Mouse (Mus musculus) limb, embryonic 12.5 days (tissue): ENCODE results near the gene Zan. TPM values are rescaled to one million over a fixed set of nuclear protein-coding genes. Genes with fewer than 3 reads are reported as not detected.

Source experiments
- ATAC-seq: fragments of 200-750 bp; cut with Nextera tagmentation; 2 replicates; pipeline ENCODE4 v1.8.0; 2017; ENCODE audit warnings: low read depth, moderate TSS enrichment; ENCODE audit not compliant: insufficient number of reproducible peaks, insufficient read depth, low FRiP score, low TSS enrichment
- H3K27ac ChIP-seq: fragments of 300-500 bp; sonication (generic); 2 replicates; pipeline ENCODE4 v1.5.1; 2016; ENCODE audit warnings: mild to moderate bottlenecking, moderate library complexity
- H3K27me3 ChIP-seq: fragments of 300-500 bp; sonication (generic); 2 replicates; pipeline ENCODE4 v1.6.1; 2016; ENCODE audit warnings: mild to moderate bottlenecking, moderate library complexity
- H3K36me3 ChIP-seq: fragments of 300-500 bp; sonication (generic); 2 replicates; pipeline ENCODE4 v1.6.1; 2016; ENCODE audit warnings: mild to moderate bottlenecking, moderate library complexity
- H3K4me1 ChIP-seq: fragments of 300-500 bp; sonication (generic); replicated peaks from 2 replicates; pipeline ENCODE4 v1.6.1; 2016
- H3K4me2 ChIP-seq: fragments of 300-500 bp; sonication (generic); 2 replicates; pipeline ENCODE4 v1.6.1; 2016; ENCODE audit warnings: mild to moderate bottlenecking, moderate library complexity
- H3K4me3 ChIP-seq: fragments of 300-500 bp; sonication (generic); replicated peaks from 2 replicates; pipeline ENCODE4 v1.5.1; 2016; ENCODE audit warnings: mild to moderate bottlenecking
- H3K9ac ChIP-seq: fragments of 300-500 bp; sonication (generic); replicated peaks from 2 replicates; pipeline ENCODE4 v1.6.1; 2016; ENCODE audit warnings: mild to moderate bottlenecking, moderate library complexity
- H3K9me3 ChIP-seq: fragments of 300-500 bp; sonication (generic); 2 replicates; pipeline ENCODE4 v1.6.1; 2016; ENCODE audit warnings: mild to moderate bottlenecking, moderate library complexity
- WGBS: fragments of 180-500 bp; shearing (Covaris S2); methylation state at CpG from one replicate; pipeline ENCODE4 v1.1.7; 2016; 5-methylcytosine and 5-hydroxymethylcytosine counted together
- polyA plus RNA-seq: library from polyadenylated mRNA; unstranded; fragments of >200 nt; fragmentation: Nextera tagmentation; extraction: Ambion mirVana; gene quantifications from 2 replicates; pipeline ENCODE4 v1.2.1, GENCODE M21; 2016

Zan gene
- polyA plus RNA-seq, 1 experiment from 2014 or later, result 0.08 TPM

DNA sequence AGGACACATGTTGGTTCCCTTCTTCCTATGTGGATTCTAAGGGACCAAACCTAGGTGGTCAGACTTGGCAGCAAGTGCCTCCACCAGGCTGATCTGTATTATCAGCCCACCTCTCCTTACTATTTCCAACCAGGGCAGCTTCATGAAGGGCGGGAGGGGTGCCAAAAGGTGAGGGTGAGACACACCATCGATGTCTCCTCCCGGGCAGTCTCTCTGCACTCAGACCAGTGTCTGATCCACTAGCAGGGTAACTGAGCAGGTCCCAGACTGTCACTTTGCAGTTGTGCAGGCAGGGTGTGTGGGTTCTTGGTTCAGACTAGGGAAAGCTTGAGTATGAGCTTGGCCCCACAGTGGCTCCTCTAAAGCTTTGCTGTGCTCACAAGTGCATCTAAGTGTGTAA lies 37.9 kb upstream of the Zan start:
- H3K4me1 ChIP-seq, result peaks cover 34% of the 10 kb centered on the region
- H3K4me3 ChIP-seq, result no peak overlapping the region
- no peak overlapping the region for H3K9ac ChIP-seq
- WGBS, result 90% methylated on average over 3 of the region's 3 CpGs
- peaks cover 49% of the 10 kb centered on the region for H3K36me3 ChIP-seq
- H3K9me3 ChIP-seq, result no peaks in the 10 kb centered on the region
- no peaks in the 10 kb centered on the region for H3K27me3 ChIP-seq
- no peak overlapping the region for H3K4me2 ChIP-seq
- no peak overlapping the region for H3K27ac ChIP-seq
- no peak for ATAC-seq

GRCm38 (mm10) chr5:137513951-137514721 lies 37.3 kb upstream of the Zan start:
- Histone ChIP-seq H3K4me1 (peaks cover 34% of the 10 kb centered on the region), H3K36me3 (peaks cover 42% of the 10 kb centered on the region), H3K27me3 (no peaks in the 10 kb centered on the region), H3K4me2 (no peak overlapping the region), H3K27ac (no peak overlapping the region), H3K4me3 (no peak overlapping the region), H3K9ac (0 out of 2 replicates have a peak overlapping the region, but pooled peaks have one; percentile 31), H3K9me3 (no peaks in the 10 kb centered on the region)
- WGBS, result 90% methylated on average over 12 of the region's 12 CpGs
- no peak for ATAC-seq

DNA sequence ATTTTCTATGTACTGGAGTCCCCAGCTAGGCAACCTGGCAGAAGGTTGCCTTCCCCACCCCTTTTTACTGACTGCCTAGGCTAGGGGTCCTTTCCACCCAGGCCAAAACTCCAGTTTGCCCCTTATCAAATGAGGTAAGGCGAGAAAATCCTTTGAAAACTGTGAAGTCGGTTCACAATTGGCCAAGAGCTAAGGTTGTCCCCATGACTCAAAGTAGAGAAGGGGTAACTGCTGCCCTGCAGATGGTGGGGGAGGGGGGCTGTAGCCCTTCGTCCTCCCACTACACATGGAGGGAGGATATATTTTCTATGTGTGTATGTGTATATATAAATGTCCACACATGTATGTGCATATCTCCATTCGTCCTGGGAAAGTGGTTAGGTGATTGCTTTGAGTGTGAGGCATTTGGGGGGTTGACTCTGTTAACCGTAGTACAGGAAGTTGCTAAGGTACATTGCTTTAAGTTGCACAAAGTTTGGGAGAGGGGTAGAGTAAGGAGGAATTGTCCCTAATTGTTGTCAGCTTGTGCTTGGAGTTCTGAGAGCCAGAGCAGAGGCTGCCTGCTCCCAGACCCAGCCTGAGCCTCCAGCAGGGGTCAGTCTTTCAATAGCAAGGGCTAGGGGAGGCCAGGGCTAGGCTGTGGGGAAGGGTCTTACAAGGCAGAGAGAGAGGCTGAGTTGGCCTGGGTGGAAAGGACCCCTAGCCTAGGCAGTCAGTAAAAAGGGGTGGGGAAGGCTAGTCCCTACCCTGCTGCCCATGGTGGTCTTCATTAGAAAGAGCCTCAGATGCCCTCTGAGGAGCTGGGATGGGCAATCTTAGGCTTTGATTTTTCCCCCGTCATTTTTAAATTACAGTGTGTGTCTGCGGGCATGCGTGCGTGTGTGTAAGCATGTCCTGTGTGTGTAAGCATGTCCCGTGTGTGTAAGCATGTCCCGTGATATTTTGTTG lies 36.3 kb upstream of the Zan start:
- 74% methylated on average over 11 of the region's 11 CpGs for WGBS
- peaks cover 32% of the 10 kb centered on the region for H3K36me3 ChIP-seq
- H3K27me3 ChIP-seq, result no peaks in the 10 kb centered on the region
- H3K4me1 ChIP-seq, result peaks cover 34% of the 10 kb centered on the region
- no peaks in the 10 kb centered on the region for H3K9me3 ChIP-seq
- no peak overlapping the region for H3K27ac ChIP-seq
- peak overlapping the region; percentile 20 for H3K4me2 ChIP-seq
- peak overlapping the region; percentile 11; the same call in 1 of the 2 replicates for H3K4me3 ChIP-seq
- no peak for ATAC-seq
- peak overlapping the region; percentile 31; the same call in 1 of the 2 replicates for H3K9ac ChIP-seq

- 65% methylated on average over 3 of the region's 3 CpGs for WGBS
- 0 out of 2 replicates have a peak overlapping the region, but pooled peaks have one; percentile 12 for H3K27ac ChIP-seq
- no peak for ATAC-seq
Measured at GRCm38 (mm10) chr5:137511706-137512105, 34.8 kb upstream of the Zan start.

DNA sequence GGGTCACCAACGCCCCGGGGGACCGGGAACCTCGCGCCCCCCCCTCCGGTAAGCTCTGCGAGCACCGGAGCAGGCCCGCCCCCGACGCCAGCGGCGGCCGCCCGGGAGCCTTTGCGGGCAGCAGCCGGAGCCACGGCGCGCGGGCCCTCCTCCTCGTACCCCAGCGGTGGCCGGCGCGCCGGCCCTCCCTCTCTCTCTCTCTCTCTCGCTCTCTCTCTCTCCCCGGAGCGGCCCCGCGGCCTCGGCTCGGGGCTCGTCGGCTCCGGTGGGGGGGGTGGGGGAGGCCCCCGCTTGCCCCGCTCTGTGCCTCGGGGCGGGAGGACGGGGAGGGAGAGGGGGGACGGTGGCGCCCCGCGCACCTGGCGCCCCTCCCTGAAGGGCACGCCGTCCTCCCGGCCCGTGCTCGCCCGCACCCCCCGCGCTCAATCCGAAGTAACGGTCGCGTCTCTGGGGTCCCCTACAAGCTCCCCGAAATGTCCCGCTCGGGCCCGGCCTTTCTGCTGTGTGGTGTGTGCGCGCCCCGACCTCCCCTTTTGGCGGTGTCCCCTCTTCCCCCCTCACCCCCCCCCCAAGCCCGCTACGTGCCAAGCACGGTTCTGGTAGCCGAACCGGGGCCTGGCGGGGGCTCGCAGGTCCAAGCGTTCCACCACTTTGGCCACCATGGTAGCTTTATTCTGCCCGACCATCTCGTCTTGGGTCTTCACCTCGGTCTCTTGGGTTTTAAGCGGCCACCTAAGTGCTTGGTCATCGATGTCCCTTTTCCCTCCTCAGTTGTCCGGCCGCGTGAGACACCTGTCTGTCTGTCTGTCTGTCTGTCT lies 33.9 kb upstream of the Zan start:
- peak overlapping the region; percentile 89 for H3K27ac ChIP-seq
- H3K36me3 ChIP-seq, result peaks cover 19% of the 10 kb centered on the region
- no peaks in the 10 kb centered on the region for H3K27me3 ChIP-seq
- peak overlapping the region; percentile 99 for H3K4me3 ChIP-seq
- H3K4me2 ChIP-seq, result peak overlapping the region; percentile 93
- no peak for ATAC-seq
- no peaks in the 10 kb centered on the region for H3K9me3 ChIP-seq
- WGBS, result 1% methylated on average over 48 of the region's 83 CpGs
- peak overlapping the region; percentile 99 for H3K9ac ChIP-seq
- H3K4me1 ChIP-seq, result peaks cover 34% of the 10 kb centered on the region

More at GRCm38 (mm10) chr5:137511706-137512105, 34.8 kb upstream of the Zan start:
- no peaks in the 10 kb centered on the region for H3K27me3 ChIP-seq
- H3K9ac ChIP-seq, result peak overlapping the region; percentile 99; the same call in 1 of the 2 replicates
- H3K4me3 ChIP-seq, result peak overlapping the region; percentile 99
- peaks cover 19% of the 10 kb centered on the region for H3K36me3 ChIP-seq
- peak overlapping the region; percentile 93 for H3K4me2 ChIP-seq
- H3K4me1 ChIP-seq, result peaks cover 34% of the 10 kb centered on the region
- H3K9me3 ChIP-seq, result no peaks in the 10 kb centered on the region

DNA sequence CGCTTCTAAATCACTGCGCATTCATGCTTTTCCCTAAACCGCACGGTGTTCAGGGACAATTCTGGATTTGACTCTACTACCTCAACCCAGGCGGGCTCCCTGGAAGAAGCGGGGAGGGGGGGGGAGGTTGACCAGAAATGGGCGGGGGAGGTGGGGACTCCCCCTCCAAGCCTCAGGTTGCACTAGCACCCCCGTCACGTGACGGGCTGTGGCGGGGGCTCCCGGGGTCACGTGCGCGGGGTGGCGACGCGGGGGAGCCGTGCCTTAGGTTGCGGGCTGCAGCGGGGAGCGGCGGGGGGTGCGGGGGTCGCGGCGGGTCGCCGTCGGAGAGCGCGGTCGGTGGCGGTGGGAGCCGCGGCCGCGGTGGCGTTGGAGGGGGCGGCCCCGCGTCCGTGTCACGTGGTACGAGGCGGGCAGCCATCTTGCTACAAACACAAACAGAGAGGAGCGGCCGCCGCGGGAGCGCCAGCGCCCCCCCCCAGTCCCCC lies 33.2 kb upstream of the Zan start:
- 3% methylated on average over 15 of the region's 52 CpGs for WGBS
- Histone ChIP-seq H3K27ac (peak overlapping the region; percentile 89), H3K4me3 (peak overlapping the region; percentile 99), H3K27me3 (no peaks in the 10 kb centered on the region), H3K4me1 (peaks cover 34% of the 10 kb centered on the region), H3K9ac (peak overlapping the region; percentile 99), H3K4me2 (peak overlapping the region; percentile 93), H3K9me3 (no peaks in the 10 kb centered on the region), H3K36me3 (peaks cover 15% of the 10 kb centered on the region)
- 0 out of 2 replicates have a peak, but pooled peaks have one; percentile 7 for ATAC-seq

DNA sequence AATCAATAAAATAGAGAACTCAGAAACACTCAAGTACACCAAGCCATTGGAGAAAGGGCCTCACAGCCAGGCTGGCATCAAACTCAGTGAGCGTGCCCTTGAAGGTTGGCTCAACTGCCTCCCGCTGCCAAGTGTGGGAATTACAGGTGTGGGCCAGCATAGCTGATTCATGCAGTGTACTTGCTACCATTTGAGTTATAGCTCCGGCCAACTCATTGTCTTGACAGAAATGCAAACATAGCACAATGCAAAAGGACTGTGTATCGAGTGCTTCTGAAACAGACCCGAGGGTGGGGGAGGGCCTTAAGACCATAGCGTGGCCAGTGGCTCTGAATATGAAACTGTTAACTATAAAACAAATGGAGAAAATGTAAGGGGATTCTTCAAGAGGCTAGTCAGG lies 27.2 kb upstream of the Zan start:
- Histone ChIP-seq H3K4me3 (no peak overlapping the region), H3K36me3 (peaks cover 10% of the 10 kb centered on the region; the same call in 1 of the 2 replicates), H3K4me2 (no peak overlapping the region), H3K27ac (no peak overlapping the region), H3K9ac (no peak overlapping the region; the same call in 1 of the 2 replicates), H3K9me3 (no peaks in the 10 kb centered on the region), H3K27me3 (no peaks in the 10 kb centered on the region), H3K4me1 (peaks cover 14% of the 10 kb centered on the region)
- WGBS, result 84% methylated on average over 6 of the region's 6 CpGs
- ATAC-seq, result no peak

- peaks cover 14% of the 10 kb centered on the region for H3K4me1 ChIP-seq
- under 1% methylated on average over 30 of the region's 30 CpGs for WGBS
- H3K4me3 ChIP-seq, result peak overlapping the region; percentile 59
- H3K9ac ChIP-seq, result peak overlapping the region; percentile 68
- H3K9me3 ChIP-seq, result no peaks in the 10 kb centered on the region
- peak; percentile 79 for ATAC-seq
- H3K36me3 ChIP-seq, result peaks cover 10% of the 10 kb centered on the region; the same call in 1 of the 2 replicates
- H3K27ac ChIP-seq, result peak overlapping the region; percentile 95
- H3K4me2 ChIP-seq, result peak overlapping the region; percentile 57
- no peaks in the 10 kb centered on the region for H3K27me3 ChIP-seq
Measured at GRCm38 (mm10) chr5:137502667-137503110, 25.8 kb upstream of the Zan start.

GRCm38 (mm10) chr5:137501709-137502666 lies 25.1 kb upstream of the Zan start, which contains the start of gene Pop7:
TSS of gene Pop7 (minus strand) at chr5:137502518.
- H3K36me3 ChIP-seq, result peaks cover 10% of the 10 kb centered on the region; the same call in 1 of the 2 replicates

More at GRCm38 (mm10) chr5:137501709-137502666, 25.1 kb upstream of the Zan start, which contains the start of gene Pop7:
- peak within 1 kb of the TSS; percentile 95 for H3K27ac ChIP-seq
- ATAC-seq, result peak; percentile 93
- H3K4me1 ChIP-seq, result peaks cover 14% of the 10 kb centered on the region
- H3K4me3 ChIP-seq, result peak within 1 kb of the TSS; percentile 59
- H3K27me3 ChIP-seq, result no peaks in the 10 kb centered on the region
- no peaks in the 10 kb centered on the region for H3K9me3 ChIP-seq
- peak within 1 kb of the TSS; percentile 68 for H3K9ac ChIP-seq
- 3% methylated on average over 64 of the region's 64 CpGs for whole genome bisulfite sequencing
- H3K4me2 ChIP-seq, result peak within 1 kb of the TSS; percentile 57
